Mouse (Mus musculus) heart, embryonic 13.5 days (tissue): ENCODE measurements around the gene Prickle2. TPM values are rescaled to one million over a fixed set of nuclear protein-coding genes. Genes with fewer than 3 reads are reported as not detected.

Experiments used
- ATAC-seq: fragments of 200-750 bp; cut with Nextera tagmentation; 2 replicates; pipeline ENCODE4 v1.8.0; 2017; ENCODE audit warnings: moderate TSS enrichment; ENCODE audit not compliant: insufficient number of reproducible peaks, low FRiP score, low TSS enrichment; ENCODE audit errors: extremely low read depth
- H3K27ac ChIP-seq: fragments of 300-500 bp; sonication (generic); replicated peaks from 2 replicates; pipeline ENCODE4 v1.5.1; 2015; ENCODE audit warnings: moderate library complexity, mild to moderate bottlenecking, inconsistent platforms
- H3K27me3 ChIP-seq: fragments of 300-500 bp; sonication (generic); replicated peaks from 2 replicates; pipeline ENCODE4 v1.6.1; 2015; ENCODE audit warnings: mild to moderate bottlenecking, inconsistent platforms
- H3K36me3 ChIP-seq: fragments of 300-500 bp; sonication (generic); 2 replicates; pipeline ENCODE4 v1.6.1; 2015; ENCODE audit warnings: mild to moderate bottlenecking, inconsistent platforms
- H3K4me1 ChIP-seq: fragments of 300-500 bp; sonication (generic); 2 replicates; pipeline ENCODE4 v1.6.1; 2015; ENCODE audit warnings: inconsistent platforms
- H3K4me2 ChIP-seq: fragments of 300-500 bp; sonication (generic); 2 replicates; pipeline ENCODE4 v1.6.1; 2015; ENCODE audit warnings: inconsistent platforms, mild to moderate bottlenecking, moderate library complexity
- H3K4me3 ChIP-seq: fragments of 300-500 bp; sonication (generic); 2 replicates; pipeline ENCODE4 v1.5.1; 2015; ENCODE audit warnings: moderate library complexity, mild to moderate bottlenecking, inconsistent platforms
- H3K9ac ChIP-seq: fragments of 300-500 bp; sonication (generic); 2 replicates; pipeline ENCODE4 v1.6.1; 2015; ENCODE audit warnings: inconsistent platforms, mild to moderate bottlenecking, moderate library complexity
- H3K9me3 ChIP-seq: fragments of 300-500 bp; sonication (generic); 2 replicates; pipeline ENCODE4 v1.6.1; 2016; ENCODE audit warnings: inconsistent platforms
- WGBS: fragments of 180-500 bp; shearing (Covaris S2); methylation state at CpG from one replicate; pipeline ENCODE4 v1.1.7; 2015; ENCODE audit warnings: mixed read lengths; 5-methylcytosine and 5-hydroxymethylcytosine counted together
- polyA plus RNA-seq: library from polyadenylated mRNA; unstranded; fragments of >200 nt; fragmentation: Nextera tagmentation; extraction: Ambion mirVana; gene quantifications from 2 replicates; pipeline ENCODE4 v1.2.1, GENCODE M21; 2015

Gene Prickle2
- polyA plus RNA-seq, 1 experiment from 2014 or later = 5.4 TPM

- H3K4me2 ChIP-seq = no peak overlapping the region
- no peak for ATAC-seq
- H3K4me1 ChIP-seq = peaks cover 14% of the 10 kb centered on the region
Measured at GRCm38 (mm10) chr6:92512001-92512400, 194.0 kb downstream of the Prickle2 start.

DNA sequence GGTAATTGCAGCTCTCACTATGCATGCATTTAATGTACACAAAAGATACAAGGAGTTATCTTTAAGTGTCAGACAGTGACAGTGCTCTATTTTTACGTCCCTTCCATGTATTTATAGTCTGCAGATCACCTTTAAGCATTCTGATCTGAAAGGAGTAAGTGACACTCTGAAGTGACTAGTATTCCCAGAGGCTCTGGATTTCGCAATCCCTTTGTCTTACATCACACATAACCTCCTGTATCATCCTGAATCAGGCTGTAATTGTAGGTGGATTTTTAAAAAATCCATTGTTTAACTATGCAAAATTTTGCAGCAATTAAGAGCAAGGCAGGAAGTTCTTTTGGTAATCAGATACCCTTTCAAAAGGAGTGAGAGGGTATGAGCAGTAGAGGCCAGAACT, 196.2 kb downstream of the Prickle2 start:
- ATAC-seq = no peak
- no peak overlapping the region for H3K27ac ChIP-seq
- H3K27me3 ChIP-seq = no peaks in the 10 kb centered on the region
- no peaks in the 10 kb centered on the region for H3K36me3 ChIP-seq
- H3K9ac ChIP-seq = no peak overlapping the region
- H3K9me3 ChIP-seq = no peaks in the 10 kb centered on the region
- H3K4me1 ChIP-seq = peaks cover 11% of the 10 kb centered on the region
- WGBS = 33% methylated on average over 2 of the region's 2 CpGs
- H3K4me2 ChIP-seq = no peak overlapping the region
- no peak overlapping the region for H3K4me3 ChIP-seq

More at GRCm38 (mm10) chr6:92512001-92512400, 194.0 kb downstream of the Prickle2 start:
- WGBS = 80% methylated on average over 1 of the region's 1 CpGs
- Histone ChIP-seq H3K36me3 (no peaks in the 10 kb centered on the region), H3K9me3 (no peaks in the 10 kb centered on the region), H3K9ac (no peak overlapping the region), H3K4me3 (no peak overlapping the region), H3K27me3 (no peaks in the 10 kb centered on the region), H3K27ac (no peak overlapping the region)

DNA sequence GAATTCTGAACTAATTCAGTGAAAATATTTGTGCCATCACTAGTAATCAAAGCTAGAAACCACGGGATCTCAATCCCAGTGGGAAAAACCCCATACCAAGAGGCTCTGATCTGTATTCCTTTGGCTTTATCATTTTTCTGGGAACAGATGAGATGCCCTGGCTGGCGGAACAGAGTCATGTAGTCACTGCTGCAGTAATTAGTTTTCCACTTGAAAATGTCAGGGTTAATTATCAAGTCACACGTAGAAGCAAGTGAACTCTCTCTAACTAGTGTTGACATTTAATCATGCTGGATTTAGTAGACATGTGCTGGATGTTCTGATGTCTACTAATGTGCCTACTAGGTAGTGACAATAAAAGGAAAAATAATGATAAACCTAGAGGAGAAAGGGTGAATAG, 199.7 kb downstream of the Prickle2 start:
- no peak for ATAC-seq
- Histone ChIP-seq H3K27me3 (no peaks in the 10 kb centered on the region), H3K36me3 (0 out of 2 replicates have a peak, but pooled peaks cover 6% of the 10 kb centered on the region), H3K4me3 (no peak overlapping the region), H3K9ac (no peak overlapping the region), H3K9me3 (no peaks in the 10 kb centered on the region), H3K27ac (no peak overlapping the region), H3K4me2 (no peak overlapping the region), H3K4me1 (peaks cover 11% of the 10 kb centered on the region)
- WGBS = 47% methylated on average over 3 of the region's 3 CpGs

- Histone ChIP-seq H3K36me3 (peaks cover 10% of the 10 kb centered on the region; the same call in 1 of the 2 replicates), H3K27ac (peak overlapping the region; percentile 67), H3K9me3 (no peaks in the 10 kb centered on the region), H3K27me3 (no peaks in the 10 kb centered on the region), H3K4me2 (no peak overlapping the region), H3K4me1 (peaks cover 28% of the 10 kb centered on the region), H3K9ac (no peak overlapping the region), H3K4me3 (no peak overlapping the region)
- ATAC-seq = no peak; the same call in 1 of the 2 replicates
- WGBS = 34% methylated on average over 4 of the region's 4 CpGs
Measured at GRCm38 (mm10) chr6:92499449-92499848, 206.5 kb downstream of the Prickle2 start.

GRCm38 (mm10) chr6:92498574-92498973, 207.4 kb downstream of the Prickle2 start:
- WGBS = 17% methylated on average over 6 of the region's 6 CpGs
- Histone ChIP-seq H3K4me1 (peaks cover 28% of the 10 kb centered on the region), H3K36me3 (peaks cover 10% of the 10 kb centered on the region; the same call in 1 of the 2 replicates), H3K4me3 (no peak overlapping the region), H3K9me3 (no peaks in the 10 kb centered on the region), H3K27ac (peak overlapping the region; percentile 67), H3K9ac (no peak overlapping the region), H3K4me2 (peak overlapping the region; percentile 39), H3K27me3 (no peaks in the 10 kb centered on the region)
- ATAC-seq = 0 out of 2 replicates have a peak, but pooled peaks have one; percentile 14

GRCm38 (mm10) chr6:92497279-92497678, 208.7 kb downstream of the Prickle2 start:
- Histone ChIP-seq H3K9ac (no peak overlapping the region), H3K4me3 (no peak overlapping the region), H3K27ac (no peak overlapping the region), H3K4me1 (peaks cover 28% of the 10 kb centered on the region), H3K4me2 (no peak overlapping the region), H3K36me3 (peaks cover 5% of the 10 kb centered on the region; the same call in 1 of the 2 replicates), H3K9me3 (no peaks in the 10 kb centered on the region), H3K27me3 (no peaks in the 10 kb centered on the region)
- WGBS = 62% methylated on average over 4 of the region's 4 CpGs
- no peak for ATAC-seq

DNA sequence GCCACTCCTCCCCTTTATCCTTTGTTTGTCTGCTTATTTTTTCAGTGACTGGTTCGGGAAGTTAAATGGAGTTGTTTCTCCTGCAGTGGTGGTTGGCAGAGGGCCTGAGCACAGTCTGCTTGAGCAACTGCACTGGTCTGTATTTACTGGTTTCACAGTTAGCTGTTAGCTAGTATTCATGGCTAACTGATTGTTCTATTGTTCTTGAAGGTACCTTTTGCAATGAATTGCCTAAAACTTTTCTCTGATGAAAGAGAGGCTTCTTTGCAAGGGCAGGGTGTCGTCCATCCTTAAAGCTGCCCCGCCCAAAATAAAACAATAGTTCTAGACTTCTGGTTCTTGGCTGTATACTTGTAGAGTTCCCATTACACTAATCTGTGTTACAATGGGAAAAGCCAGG, 210.5 kb downstream of the Prickle2 start:
- H3K4me1 ChIP-seq = peaks cover 32% of the 10 kb centered on the region
- no peak overlapping the region for H3K4me2 ChIP-seq
- no peak for ATAC-seq
- H3K27ac ChIP-seq = no peak overlapping the region
- H3K4me3 ChIP-seq = no peak overlapping the region
- 71% methylated on average over 3 of the region's 3 CpGs for WGBS
- no peaks in the 10 kb centered on the region for H3K9me3 ChIP-seq
- H3K36me3 ChIP-seq = no peaks in the 10 kb centered on the region
- H3K9ac ChIP-seq = no peak overlapping the region
- H3K27me3 ChIP-seq = no peaks in the 10 kb centered on the region

- peak overlapping the region; percentile 80 for H3K9ac ChIP-seq
- H3K36me3 ChIP-seq = no peaks in the 10 kb centered on the region
- peak overlapping the region; percentile 84 for H3K27ac ChIP-seq
- ATAC-seq = no peak
- H3K4me1 ChIP-seq = peaks cover 33% of the 10 kb centered on the region
- H3K4me3 ChIP-seq = peak overlapping the region; percentile 62
- WGBS = 13% methylated on average over 1 of the region's 1 CpGs
- H3K27me3 ChIP-seq = no peaks in the 10 kb centered on the region
- H3K9me3 ChIP-seq = no peaks in the 10 kb centered on the region
- peak overlapping the region; percentile 72 for H3K4me2 ChIP-seq
Measured at GRCm38 (mm10) chr6:92481690-92481956, 224.3 kb downstream of the Prickle2 start.

- peak; percentile 18; the same call in 1 of the 2 replicates for ATAC-seq
- peak overlapping the region; percentile 72 for H3K4me2 ChIP-seq
- no peaks in the 10 kb centered on the region for H3K36me3 ChIP-seq
- peak overlapping the region; percentile 84 for H3K27ac ChIP-seq
- peaks cover 33% of the 10 kb centered on the region for H3K4me1 ChIP-seq
- H3K9ac ChIP-seq = peak overlapping the region; percentile 80
- WGBS = under 1% methylated on average over 20 of the region's 21 CpGs
- H3K27me3 ChIP-seq = no peaks in the 10 kb centered on the region
- peak overlapping the region; percentile 62 for H3K4me3 ChIP-seq
- H3K9me3 ChIP-seq = no peaks in the 10 kb centered on the region
Measured at GRCm38 (mm10) chr6:92480941-92481689, 224.8 kb downstream of the Prickle2 start.

DNA sequence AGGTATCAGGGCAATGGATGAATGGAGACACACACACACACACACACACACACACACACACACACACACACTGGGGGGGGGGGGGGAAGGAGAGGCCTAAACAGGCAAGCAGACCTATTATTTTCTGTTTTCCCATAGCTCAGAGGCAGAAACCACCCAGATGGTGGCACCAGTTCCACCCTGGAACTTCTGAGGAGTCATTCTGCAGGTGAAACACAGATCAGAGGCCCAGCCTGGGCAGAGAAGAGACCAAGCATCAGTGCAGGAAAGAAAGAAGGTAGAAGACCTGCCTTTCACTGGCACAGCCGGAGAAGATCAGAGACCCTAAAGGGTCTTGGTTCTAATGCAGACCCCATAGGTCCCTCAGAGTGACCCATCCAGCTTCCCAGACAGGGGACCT, 227.3 kb downstream of the Prickle2 start:
- Histone ChIP-seq H3K9ac (peak overlapping the region; percentile 47), H3K36me3 (no peaks in the 10 kb centered on the region), H3K4me2 (peak overlapping the region; percentile 72), H3K9me3 (no peaks in the 10 kb centered on the region), H3K27ac (no peak overlapping the region), H3K4me1 (peaks cover 37% of the 10 kb centered on the region), H3K4me3 (peak overlapping the region; percentile 62), H3K27me3 (no peaks in the 10 kb centered on the region)
- WGBS = 83% methylated on average over 1 of the region's 1 CpGs
- no peak for ATAC-seq

- 85% methylated on average over 2 of the region's 2 CpGs for WGBS
- 0 out of 2 replicates have a peak overlapping the region, but pooled peaks have one; percentile 72 for H3K4me2 ChIP-seq
- no peak for ATAC-seq
- H3K27me3 ChIP-seq = no peaks in the 10 kb centered on the region
- no peak overlapping the region for H3K4me3 ChIP-seq
- H3K36me3 ChIP-seq = no peaks in the 10 kb centered on the region
- no peak overlapping the region for H3K9ac ChIP-seq
- peaks cover 43% of the 10 kb centered on the region for H3K4me1 ChIP-seq
- H3K27ac ChIP-seq = no peak overlapping the region
- no peaks in the 10 kb centered on the region for H3K9me3 ChIP-seq
Measured at GRCm38 (mm10) chr6:92477621-92478020, 228.3 kb downstream of the Prickle2 start.

GRCm38 (mm10) chr6:92469456-92469855, 236.5 kb downstream of the Prickle2 start:
- Histone ChIP-seq H3K4me1 (peaks cover 64% of the 10 kb centered on the region), H3K9me3 (no peaks in the 10 kb centered on the region), H3K27ac (peak overlapping the region; percentile 80), H3K9ac (no peak overlapping the region), H3K4me2 (no peak overlapping the region), H3K27me3 (no peaks in the 10 kb centered on the region), H3K36me3 (no peaks in the 10 kb centered on the region), H3K4me3 (no peak overlapping the region)
- no peak for ATAC-seq
- 49% methylated on average over 4 of the region's 4 CpGs for WGBS
